Mouse (Mus musculus): Measurements from ENCODE around the gene Trio.

Trio gene

GRCm38 (mm10) chr15:28025447-28026166 lies at the start of gene Trio:
TSS of gene Trio (minus strand) at chr15:28025848.
- DNase-seq (ENCODE audit: low spot score in 2 of 2), result peak; percentile 95 to 97

GRCm38 (mm10) chr15:28074416-28074970 lies 48.8 kb upstream of the Trio start:
- no peak for DNase-seq (ENCODE audit: low spot score in 2 of 2)

DNA sequence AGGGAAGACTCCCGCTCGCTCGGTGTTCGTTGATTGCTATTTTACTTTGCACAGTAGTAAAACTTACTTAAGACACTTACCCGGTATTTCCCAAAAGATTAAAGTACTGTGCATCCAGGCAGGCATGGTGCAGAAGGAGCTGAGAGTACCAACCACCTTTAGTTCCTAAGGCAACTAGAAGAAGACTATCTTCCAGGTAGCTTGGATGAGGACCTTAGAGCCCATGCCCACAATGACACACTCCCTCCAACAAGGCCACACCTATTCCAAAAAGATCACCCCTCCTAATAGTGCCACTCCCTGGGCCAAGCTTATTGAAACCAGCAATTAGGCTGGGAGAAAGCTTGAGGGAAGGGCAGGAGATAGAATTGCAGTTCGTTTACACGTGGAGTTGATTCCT lies 46.0 kb upstream of the Trio start:
- no peak for DNase-seq (ENCODE audit: low spot score in 2 of 2)

GRCm38 (mm10) chr15:28070771-28071419 lies 45.2 kb upstream of the Trio start:
- no peak for DNase-seq (ENCODE audit: low spot score in 2 of 2)

DNA sequence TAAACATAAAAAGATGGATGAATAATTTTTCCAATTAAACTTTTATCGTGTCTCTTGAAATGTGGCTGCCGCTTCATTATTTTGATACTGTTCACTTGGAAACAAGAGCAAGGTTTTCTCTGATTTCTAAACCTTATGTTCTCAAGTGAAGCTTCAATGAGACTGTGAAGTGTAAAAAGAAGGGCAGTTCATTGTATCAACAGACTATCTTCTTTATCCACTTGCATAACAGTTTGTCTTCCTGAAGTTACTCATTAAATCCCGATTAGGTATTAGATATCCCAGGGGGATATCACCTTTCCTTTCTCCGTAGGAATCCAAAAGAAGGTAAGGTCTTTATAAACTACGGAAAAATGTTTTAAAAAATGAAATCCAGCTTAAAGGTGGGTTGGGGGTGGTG lies 44.6 kb upstream of the Trio start:
- DNase-seq (ENCODE audit: low spot score in 2 of 2), result no peak

- DNase-seq (ENCODE audit: low spot score in 2 of 2), result no peak
These were observed 41.7 kb upstream of the Trio start for GRCm38 (mm10) chr15:28067373-28067772.

GRCm38 (mm10) chr15:28066468-28066867 lies 40.8 kb upstream of the Trio start:
- no peak for DNase-seq (ENCODE audit: low spot score in 2 of 2)

DNA sequence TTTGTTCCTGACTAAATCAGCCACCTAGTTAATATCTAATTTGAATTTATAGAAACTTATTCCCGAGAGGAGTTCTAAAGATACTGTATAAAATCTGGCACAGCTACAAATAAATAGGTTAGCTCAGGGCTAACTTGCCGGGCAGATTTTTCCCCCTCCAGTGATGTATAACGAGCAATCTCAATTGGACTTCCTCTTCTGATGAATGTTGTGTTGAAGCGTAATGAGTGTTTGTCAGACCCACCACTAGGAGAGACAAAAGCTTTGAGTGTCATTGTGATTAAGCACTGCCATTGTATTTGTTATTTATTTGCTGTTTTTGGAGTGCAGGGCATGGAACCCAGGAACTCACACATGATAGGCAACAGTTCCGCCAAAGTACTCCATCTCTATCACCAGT lies 39.9 kb upstream of the Trio start:
- no peak for DNase-seq (ENCODE audit: low spot score in 2 of 2)

DNA sequence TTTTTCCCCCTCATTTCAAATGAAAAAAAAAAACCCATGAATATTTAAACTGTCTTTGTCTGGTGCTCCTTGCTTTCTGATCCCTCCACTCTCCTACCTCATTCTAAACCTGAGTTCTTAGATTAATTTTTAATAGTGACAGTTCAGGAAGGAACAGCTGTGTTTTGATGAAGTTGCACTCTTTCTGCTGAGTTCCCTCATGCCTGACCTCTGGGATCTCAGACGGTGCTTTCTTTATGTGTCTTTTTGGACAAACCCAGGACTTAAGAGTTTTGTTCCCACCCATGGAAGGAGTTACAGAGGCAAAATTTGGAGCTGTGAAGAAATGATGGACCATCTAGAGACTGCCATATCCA lies 39.1 kb upstream of the Trio start:
- no peak for DNase-seq (ENCODE audit: low spot score in 2 of 2)

DNA sequence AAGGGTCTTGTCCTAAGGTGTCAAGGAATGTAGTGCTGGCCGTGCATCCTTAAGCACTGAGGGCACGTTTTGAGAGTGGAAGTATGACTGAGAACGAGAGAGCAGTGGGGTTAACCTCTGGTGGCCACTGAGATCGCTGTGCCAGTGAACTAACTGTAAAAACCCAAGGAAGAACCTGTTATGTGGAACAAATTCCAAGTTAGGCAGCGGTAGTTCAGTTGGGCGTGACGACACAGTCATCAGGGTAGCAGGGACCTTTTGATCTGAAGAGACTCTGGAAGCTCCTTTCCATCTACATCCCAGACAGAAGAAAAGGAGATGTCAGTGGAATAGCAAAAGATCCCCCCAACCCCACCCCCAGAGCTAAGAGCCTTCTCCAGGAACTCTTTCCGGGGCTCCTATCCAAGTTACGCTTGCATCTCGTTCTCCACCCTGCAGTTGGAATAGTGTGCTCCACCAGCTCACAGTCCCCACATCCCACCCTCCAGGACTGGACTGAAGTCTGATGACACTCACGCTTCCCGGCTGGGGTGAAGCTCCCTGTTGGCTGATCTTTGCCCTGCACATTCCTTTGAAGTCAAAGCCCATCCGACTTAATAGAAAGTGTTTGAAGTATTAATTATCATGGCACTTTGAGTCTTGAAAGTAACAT lies 38.6 kb upstream of the Trio start:
- no peak for DNase-seq (ENCODE audit: low spot score in 2 of 2)

DNA sequence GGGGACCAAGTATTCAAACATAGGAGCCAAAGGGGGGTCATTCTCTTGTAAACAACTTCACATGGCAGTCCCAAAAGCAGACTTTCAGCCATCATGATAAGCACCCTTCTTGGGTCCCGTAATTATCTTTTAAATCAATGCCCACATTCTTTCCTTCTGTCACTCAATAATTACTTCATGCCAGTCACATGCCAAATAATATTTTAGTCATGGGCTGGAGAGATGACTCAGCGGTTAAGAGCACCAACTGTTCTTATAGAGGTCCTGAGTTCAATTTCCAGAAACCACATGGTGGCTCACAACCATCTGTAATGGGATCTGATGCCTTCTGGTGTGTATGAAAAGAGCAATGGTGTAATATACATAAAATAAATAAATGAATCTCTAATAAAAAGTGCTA lies 37.8 kb upstream of the Trio start:
- no peak for DNase-seq (ENCODE audit: low spot score in 2 of 2)

GRCm38 (mm10) chr15:28062016-28062415 lies 36.4 kb upstream of the Trio start:
- DNase-seq (ENCODE audit: low spot score in 2 of 2), result no peak

GRCm38 (mm10) chr15:28060977-28061376 lies 35.3 kb upstream of the Trio start:
- DNase-seq (ENCODE audit: low spot score in 2 of 2), result no peak

- no peak for DNase-seq (ENCODE audit: low spot score in 2 of 2)
These were observed 34.8 kb upstream of the Trio start for GRCm38 (mm10) chr15:28060423-28060822.

DNA sequence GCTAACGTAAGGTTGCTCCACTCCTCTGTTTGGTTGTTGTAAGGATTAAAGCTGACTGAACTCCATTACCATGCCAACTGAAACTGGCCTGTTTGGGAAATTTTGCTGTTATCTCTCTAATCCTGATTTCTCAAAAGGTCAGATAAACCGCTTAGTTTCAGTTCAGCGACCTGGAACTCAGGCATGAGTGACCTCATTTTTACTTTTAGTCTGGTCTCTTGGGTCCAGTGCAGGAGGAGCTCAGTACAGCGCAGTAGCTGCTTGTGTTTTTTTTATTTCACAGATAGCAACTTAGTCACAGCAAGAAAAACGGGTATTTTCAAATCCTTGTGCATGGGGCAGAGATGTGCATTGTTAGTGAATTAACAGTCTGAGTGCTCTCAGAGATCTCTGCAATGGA lies 31.9 kb upstream of the Trio start:
- no peak for DNase-seq (ENCODE audit: low spot score in 2 of 2)

DNA sequence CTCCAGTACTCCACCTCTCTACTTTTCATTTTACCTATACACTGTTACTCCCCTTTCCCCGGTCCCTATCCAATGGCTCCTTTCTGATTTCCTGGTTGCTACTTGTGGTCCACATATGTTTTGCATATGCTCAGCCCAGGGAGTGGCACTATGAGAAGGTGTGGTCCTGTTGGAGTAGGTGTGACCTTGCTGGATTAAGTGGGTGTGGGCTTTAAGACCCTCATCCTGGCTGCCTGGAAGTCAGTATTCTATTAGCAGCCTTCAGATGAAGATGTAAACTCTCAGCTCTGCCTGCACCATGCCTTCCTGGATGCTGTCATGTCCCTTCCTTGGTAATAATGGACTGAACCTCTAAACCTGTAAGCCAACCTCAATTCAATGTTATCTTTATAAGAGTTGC lies 29.1 kb upstream of the Trio start:
- DNase-seq (ENCODE audit: low spot score in 2 of 2), result no peak

- no peak for DNase-seq (ENCODE audit: low spot score in 2 of 2)
These were observed 28.5 kb upstream of the Trio start for GRCm38 (mm10) chr15:28054111-28054510.

GRCm38 (mm10) chr15:28053226-28053625 lies 27.6 kb upstream of the Trio start:
- DNase-seq (ENCODE audit: low spot score in 2 of 2), result no peak

GRCm38 (mm10) chr15:28051811-28052210 lies 26.2 kb upstream of the Trio start:
- no peak for DNase-seq (ENCODE audit: low spot score in 2 of 2)

GRCm38 (mm10) chr15:28051104-28051625 lies 25.5 kb upstream of the Trio start:
- DNase-seq (ENCODE audit: low spot score in 2 of 2), result peak; percentile 15 to 37

DNA sequence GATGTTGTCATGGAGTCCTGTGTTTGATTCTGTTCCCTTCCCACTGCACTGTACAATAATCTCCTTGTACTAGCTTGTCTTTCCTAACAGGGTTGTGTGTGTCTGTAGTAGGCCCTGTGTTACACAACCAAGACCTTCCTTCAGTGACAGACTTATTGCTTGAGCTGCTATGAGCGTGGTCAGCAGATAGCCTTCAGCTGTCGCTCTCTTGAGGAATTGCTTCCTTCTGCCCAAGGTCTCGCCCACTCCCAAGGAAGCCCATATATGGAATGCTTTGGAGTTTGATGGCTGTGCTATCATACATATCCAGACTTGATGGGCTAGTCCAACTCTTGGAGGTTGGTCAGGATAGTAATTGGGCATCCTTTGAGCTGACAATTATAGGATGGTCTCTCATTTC lies 22.1 kb upstream of the Trio start:
- DNase-seq (ENCODE audit: low spot score in 2 of 2), result no peak

- DNase-seq (ENCODE audit: low spot score in 2 of 2), result no peak
These were observed 15.7 kb upstream of the Trio start for GRCm38 (mm10) chr15:28041158-28041865.
